Mouse (Mus musculus) left cerebral cortex, postnatal 10 days (tissue): ENCODE results near the gene 1110032A03Rik. TPM values are rescaled to one million over a fixed set of nuclear protein-coding genes. Genes with fewer than 3 reads are reported as not detected.

ENCODE experiments used
- total RNA-seq, 2 experiments: library from RNA; stranded (reverse); gene quantifications; 2 replicates each; pipeline ENCODE4 v1.2.3; 2021

1110032A03Rik gene
- total RNA-seq, 2 experiments from 2014 or later, result 27.0 to 28.7 TPM

Other genes starting within 250 kb of the 1110032A03Rik start
- 10 to 100 TPM; 46.7 to 48.0 TPM for gene Pts, start 246.8 kb downstream of the 1110032A03Rik start, total RNA-seq
- gene Il18, start 220.7 kb downstream of the 1110032A03Rik start, total RNA-seq, result 10 to 100 TPM; 18.5 to 19.1 TPM
- gene Bco2, start 220.3 kb downstream of the 1110032A03Rik start, total RNA-seq, result 1 to 10 TPM; 1.6 to 1.8 TPM
- not detected for gene Tex12, start 214.2 kb downstream of the 1110032A03Rik start, total RNA-seq
- gene Sdhd, start 171.7 kb downstream of the 1110032A03Rik start, total RNA-seq, result 100 to 1,000 TPM; 145 to 154 TPM
- gene Timm8b, start 171.6 kb downstream of the 1110032A03Rik start, total RNA-seq, result 100 to 1,000 TPM; 215 to 230 TPM
- gene Pih1d2, start 158.2 kb downstream of the 1110032A03Rik start, total RNA-seq, result 1 to 10 TPM; 1.4 to 2.1 TPM
- 10 to 100 TPM; 28.9 to 30.3 TPM for gene Nkapd1, start 158.1 kb downstream of the 1110032A03Rik start, total RNA-seq
- 100 to 1,000 TPM; 121 to 129 TPM for gene Dlat, start 115.7 kb downstream of the 1110032A03Rik start, total RNA-seq
- gene Dixdc1, start 36.0 kb downstream of the 1110032A03Rik start, total RNA-seq, result 10 to 100 TPM; 75.0 to 76.6 TPM
- 1 to 10 TPM; 2.0 to 2.7 TPM for gene 2310030G06Rik, start 29.0 kb downstream of the 1110032A03Rik start, total RNA-seq
- gene Cryab, start 24.2 kb downstream of the 1110032A03Rik start, total RNA-seq, result 10 to 100 TPM; 67.6 to 87.4 TPM
- 1 to 10 TPM; 1.7 to 2.2 TPM for gene Hspb2, start 23.2 kb downstream of the 1110032A03Rik start, total RNA-seq
- 1 to 10 TPM; 5.5 to 6.6 TPM for gene Fdxacb1, start 7.3 kb downstream of the 1110032A03Rik start, total RNA-seq
- 10 to 100 TPM; 36.2 to 38.7 TPM for gene Alg9, start 501 bp downstream of the 1110032A03Rik start, total RNA-seq
- 10 to 100 TPM; 21.1 to 23.2 TPM for gene Ppp2r1b, start 69.8 kb upstream of the 1110032A03Rik start, total RNA-seq
- gene Sik2, start 233.6 kb upstream of the 1110032A03Rik start, total RNA-seq, result 10 to 100 TPM; 48.8 to 49.8 TPM